Mouse (Mus musculus): ENCODE measurements around the gene Actl11.
A peak's percentile ranks its signal among the peaks of the same experiment; 100 is the strongest.

The Actl11 gene

GRCm38 (mm10) chr9:107928169-107928568, at the start of gene Actl11:
Gene Actl11 (plus strand): TSS chr9:107928469.
- DNase-seq (ENCODE audit: low read depth, low spot score): no peak

- no peak for DNase-seq (ENCODE audit: low read depth, low spot score)
These were observed 47.9 kb upstream of the Actl11 start for GRCm38 (mm10) chr9:107880411-107880810.

- peak; percentile 70 for DNase-seq (ENCODE audit: low read depth, low spot score)
These were observed 40.4 kb upstream of the Actl11 start, which contains the start of gene Mon1a for GRCm38 (mm10) chr9:107887804-107888266. Gene Mon1a (plus strand): TSS chr9:107888151.

- DNase-seq (ENCODE audit: low read depth, low spot score): no peak
These were observed 39.9 kb upstream of the Actl11 start for GRCm38 (mm10) chr9:107888267-107888850.

GRCm38 (mm10) chr9:107890260-107890659, 38.0 kb upstream of the Actl11 start:
- no peak for DNase-seq (ENCODE audit: low read depth, low spot score)

- DNase-seq (ENCODE audit: low read depth, low spot score): no peak
These were observed 37.2 kb upstream of the Actl11 start for GRCm38 (mm10) chr9:107891023-107891422.

- no peak for DNase-seq (ENCODE audit: low read depth, low spot score)
These were observed 29.7 kb upstream of the Actl11 start for GRCm38 (mm10) chr9:107898563-107898962.

GRCm38 (mm10) chr9:107899855-107900254, 28.4 kb upstream of the Actl11 start:
- no peak for DNase-seq (ENCODE audit: low read depth, low spot score)

GRCm38 (mm10) chr9:107900840-107901626, 27.2 kb upstream of the Actl11 start:
- DNase-seq (ENCODE audit: low read depth, low spot score): peak; percentile 72

GRCm38 (mm10) chr9:107901627-107901914, 26.7 kb upstream of the Actl11 start:
- DNase-seq (ENCODE audit: low read depth, low spot score): no peak

GRCm38 (mm10) chr9:107904726-107905125, 23.5 kb upstream of the Actl11 start:
- DNase-seq (ENCODE audit: low read depth, low spot score): peak; percentile 79

- DNase-seq (ENCODE audit: low read depth, low spot score): peak; percentile 59
These were observed 21.9 kb upstream of the Actl11 start, which contains the start of gene Mst1r for GRCm38 (mm10) chr9:107906252-107906966. Gene Mst1r (plus strand): TSS chr9:107906873.

- DNase-seq (ENCODE audit: low read depth, low spot score): no peak
These were observed 21.1 kb upstream of the Actl11 start for GRCm38 (mm10) chr9:107906967-107907800.

- DNase-seq (ENCODE audit: low read depth, low spot score): no peak
These were observed 20.5 kb upstream of the Actl11 start for GRCm38 (mm10) chr9:107907801-107908120.

- DNase-seq (ENCODE audit: low read depth, low spot score): no peak
These were observed 19.7 kb upstream of the Actl11 start for GRCm38 (mm10) chr9:107908410-107909158.

- no peak for DNase-seq (ENCODE audit: low read depth, low spot score)
These were observed 18.1 kb upstream of the Actl11 start for GRCm38 (mm10) chr9:107910025-107910769.

GRCm38 (mm10) chr9:107914764-107915420, 13.4 kb upstream of the Actl11 start:
- DNase-seq (ENCODE audit: low read depth, low spot score): no peak

GRCm38 (mm10) chr9:107917895-107918608, 10.2 kb upstream of the Actl11 start:
- DNase-seq (ENCODE audit: low read depth, low spot score): no peak

GRCm38 (mm10) chr9:107918884-107919283, 9.4 kb upstream of the Actl11 start:
- no peak for DNase-seq (ENCODE audit: low read depth, low spot score)
